Mouse (Mus musculus) embryonic facial prominence, embryonic 11.5 days (tissue): Measurements from ENCODE around the gene Rhobtb3. TPM values are rescaled to one million over a fixed set of nuclear protein-coding genes. Genes with fewer than 3 reads are reported as not detected.

Experiments used
- ATAC-seq: fragments of 200-750 bp; cut with Nextera tagmentation; replicated peaks from 2 replicates; pipeline ENCODE4 v1.8.0; 2017; ENCODE audit warnings: low read depth; ENCODE audit not compliant: insufficient number of reproducible peaks, low FRiP score, low TSS enrichment
- DNase-seq: peaks from one replicate; pipeline ENCODE4 v3.0.0-alpha.2; 2015; ENCODE audit warnings: low spot score
- H3K27ac ChIP-seq: fragments of 300-500 bp; sonication (generic); replicated peaks from 2 replicates; pipeline ENCODE4 v1.5.1; 2014; ENCODE audit warnings: mild to moderate bottlenecking, low read depth, low read length, control low read depth
- H3K27me3 ChIP-seq: fragments of 300-500 bp; sonication (generic); 2 replicates; pipeline ENCODE4 v1.6.1; 2014; ENCODE audit warnings: mild to moderate bottlenecking, low read length, moderate library complexity, mixed read lengths; ENCODE audit not compliant: control insufficient read depth, insufficient read depth
- H3K36me3 ChIP-seq: fragments of 300-500 bp; sonication (generic); replicated peaks from 2 replicates; pipeline ENCODE4 v1.6.1; 2014; ENCODE audit warnings: low read depth, mild to moderate bottlenecking, low read length, moderate library complexity, mixed read lengths; ENCODE audit not compliant: control insufficient read depth, insufficient read depth
- H3K4me1 ChIP-seq: fragments of 300-500 bp; sonication (generic); 2 replicates; pipeline ENCODE4 v1.6.1; 2014; ENCODE audit warnings: low read length, mixed read lengths; ENCODE audit not compliant: control insufficient read depth, insufficient read depth
- H3K4me2 ChIP-seq: fragments of 300-500 bp; sonication (generic); 2 replicates; pipeline ENCODE4 v1.6.1; 2014; ENCODE audit warnings: low read depth, mild to moderate bottlenecking, control low read depth, low read length, moderate library complexity
- H3K4me3 ChIP-seq: fragments of 300-500 bp; sonication (generic); 2 replicates; pipeline ENCODE4 v1.5.1; 2014; ENCODE audit warnings: low read depth, low read length, control low read depth
- H3K9ac ChIP-seq: fragments of 300-500 bp; sonication (generic); replicated peaks from 2 replicates; pipeline ENCODE4 v1.6.1; 2014; ENCODE audit warnings: mild to moderate bottlenecking, control low read depth, low read length
- H3K9me3 ChIP-seq: fragments of 300-500 bp; sonication (generic); replicated peaks from 2 replicates; pipeline ENCODE4 v1.6.1; 2016; ENCODE audit warnings: mild to moderate bottlenecking, low read length, inconsistent platforms, mixed read lengths; ENCODE audit not compliant: control insufficient read depth
- WGBS: fragments of 180-500 bp; shearing (Covaris S2); extraction: QIAGEN DNeasy Blood & Tissue Kit; methylation state at CpG from one replicate; pipeline ENCODE4 v1.1.7; 2014; 5-methylcytosine and 5-hydroxymethylcytosine counted together
- polyA plus RNA-seq: library from polyadenylated mRNA; unstranded; fragments of >200 nt; fragmentation: Nextera tagmentation; extraction: Ambion mirVana; gene quantifications from 2 replicates; pipeline ENCODE4 v1.2.1, GENCODE M21; 2014

Rhobtb3 gene
- polyA plus RNA-seq, 1 experiment from 2014 or later: 88.5 TPM

- DNase-seq (no peak), ATAC-seq (no peak)
- Histone ChIP-seq H3K27me3 (no peaks in the 10 kb centered on the region), H3K4me3 (no peak within 1 kb of the TSS), H3K9me3 (no peaks in the 10 kb centered on the region), H3K27ac (no peak within 1 kb of the TSS), H3K36me3 (no peaks in the 10 kb centered on the region), H3K4me1 (no peaks in the 10 kb centered on the region), H3K4me2 (no peak within 1 kb of the TSS), H3K9ac (no peak within 1 kb of the TSS)
- WGBS: 70% methylated on average over 1 of the region's 1 CpGs
These were observed 23.1 kb upstream of the Rhobtb3 start, which contains the start of gene Spata9 for GRCm38 (mm10) chr13:75966850-75967249. TSS of gene Spata9 (plus strand) at chr13:75967150.

- Histone ChIP-seq H3K9me3 (no peaks in the 10 kb centered on the region), H3K9ac (no peak overlapping the region), H3K27me3 (no peaks in the 10 kb centered on the region), H3K4me1 (no peaks in the 10 kb centered on the region), H3K27ac (no peak overlapping the region), H3K36me3 (no peaks in the 10 kb centered on the region), H3K4me3 (no peak overlapping the region), H3K4me2 (no peak overlapping the region)
- DNase-seq: no peak
- 0 out of 2 replicates have a peak, but pooled peaks have one; percentile 39 for ATAC-seq
These were observed 11.8 kb upstream of the Rhobtb3 start for GRCm38 (mm10) chr13:75955357-75955992.

GRCm38 (mm10) chr13:75950295-75950694 lies 6.6 kb upstream of the Rhobtb3 start:
- no peak overlapping the region for H3K27ac ChIP-seq
- DNase-seq (peak; percentile 66), ATAC-seq (peak; percentile 52; the same call in 1 of the 2 replicates)
- H3K4me1 ChIP-seq: no peaks in the 10 kb centered on the region
- no peak overlapping the region for H3K9ac ChIP-seq
- H3K9me3 ChIP-seq: no peaks in the 10 kb centered on the region
- H3K36me3 ChIP-seq: no peaks in the 10 kb centered on the region
- no peak overlapping the region for H3K4me3 ChIP-seq
- WGBS: 15% methylated on average over 1 of the region's 1 CpGs
- no peak overlapping the region for H3K4me2 ChIP-seq
- no peaks in the 10 kb centered on the region for H3K27me3 ChIP-seq

GRCm38 (mm10) chr13:75944044-75944820 lies 507 bp upstream of the Rhobtb3 start:
- peak; percentile 35 for DNase-seq
- 1% methylated on average over 7 of the region's 7 CpGs for WGBS
- H3K36me3 ChIP-seq: no peaks in the 10 kb centered on the region
- no peaks in the 10 kb centered on the region for H3K27me3 ChIP-seq
- no peak; the same call in 1 of the 2 replicates for ATAC-seq
- peak overlapping the region; percentile 51 for H3K4me2 ChIP-seq
- peak overlapping the region; percentile 88 for H3K4me3 ChIP-seq
- peak overlapping the region; percentile 99 for H3K27ac ChIP-seq
- H3K4me1 ChIP-seq: no peaks in the 10 kb centered on the region
- H3K9me3 ChIP-seq: no peaks in the 10 kb centered on the region
- H3K9ac ChIP-seq: peak overlapping the region; percentile 97

- Histone ChIP-seq H3K4me1 (no peaks in the 10 kb centered on the region), H3K9me3 (no peaks in the 10 kb centered on the region), H3K27ac (peak overlapping the region; percentile 99; the same call in 1 of the 2 replicates), H3K4me2 (peak overlapping the region; percentile 51), H3K27me3 (no peaks in the 10 kb centered on the region), H3K4me3 (peak overlapping the region; percentile 88), H3K36me3 (no peaks in the 10 kb centered on the region; the same call in 1 of the 2 replicates), H3K9ac (peak overlapping the region; percentile 97)
- peak; percentile 18; the same call in 1 of the 2 replicates for ATAC-seq
- WGBS: 1% methylated on average over 6 of the region's 6 CpGs
- peak; percentile 57 for DNase-seq
These were observed 994 bp downstream of the Rhobtb3 start for GRCm38 (mm10) chr13:75942731-75943130.

GRCm38 (mm10) chr13:75941518-75942295 lies 2.0 kb downstream of the Rhobtb3 start:
- Histone ChIP-seq H3K36me3 (no peaks in the 10 kb centered on the region; the same call in 1 of the 2 replicates), H3K27ac (no peak overlapping the region), H3K9me3 (no peaks in the 10 kb centered on the region), H3K4me1 (no peaks in the 10 kb centered on the region), H3K27me3 (no peaks in the 10 kb centered on the region), H3K9ac (no peak overlapping the region), H3K4me2 (peak overlapping the region; percentile 23; the same call in 1 of the 2 replicates), H3K4me3 (0 out of 2 replicates have a peak overlapping the region, but pooled peaks have one; percentile 9)
- peak; percentile 17 for DNase-seq
- ATAC-seq: no peak
- WGBS: 83% methylated on average over 5 of the region's 5 CpGs

- WGBS: 93% methylated on average over 2 of the region's 2 CpGs
- no peak overlapping the region for H3K4me3 ChIP-seq
These were observed 2.8 kb downstream of the Rhobtb3 start for GRCm38 (mm10) chr13:75940791-75941517.

More at GRCm38 (mm10) chr13:75940791-75941517, 2.8 kb downstream of the Rhobtb3 start:
- no peaks in the 10 kb centered on the region for H3K4me1 ChIP-seq
- no peak overlapping the region for H3K27ac ChIP-seq
- no peak overlapping the region for H3K4me2 ChIP-seq
- DNase-seq (no peak), ATAC-seq (no peak)
- no peaks in the 10 kb centered on the region; the same call in 1 of the 2 replicates for H3K36me3 ChIP-seq
- H3K27me3 ChIP-seq: no peaks in the 10 kb centered on the region
- H3K9ac ChIP-seq: no peak overlapping the region
- H3K9me3 ChIP-seq: no peaks in the 10 kb centered on the region
